In genomic region chr16:89841894-89842293, GRCm38 (mm10) we compare ENCODE assay signal across 16 mouse cellular contexts.
"Had no signal": no experiment of that assay in that cellular context is flagged by ENCODE, and none has a peak within 500 bp of the region (broad histone marks: within the 10 kb centered on the region; RNA-seq: fewer than 3 reads in every experiment).

No protein-coding gene starts in this region.

- H3K4me2 ChIP-seq: liver, embryonic 11.5 days; liver, embryonic 15.5 days; stomach, embryonic 15.5 days had no signal

- H3K9me3 ChIP-seq: limb, embryonic 10.5 days; liver, embryonic 15.5 days; stomach, embryonic 15.5 days had no signal

- H3K4me1 ChIP-seq: liver, embryonic 15.5 days; stomach, embryonic 15.5 days had no signal

- H3K27me3 ChIP-seq: liver, embryonic 15.5 days; stomach, embryonic 15.5 days had no signal

- H3K27ac ChIP-seq: left cerebral cortex, adult 2 months; limb, embryonic 10.5 days; liver, embryonic 15.5 days; stomach, embryonic 15.5 days had no signal

- H3K4me3 ChIP-seq: left cerebral cortex, adult 2 months; limb, embryonic 10.5 days; liver, embryonic 15.5 days; stomach, embryonic 15.5 days had no signal

- H3K36me3 ChIP-seq: liver, embryonic 15.5 days; stomach, embryonic 15.5 days had no signal

- ATAC-seq: intestine, postnatal 0 days; lung, postnatal 0 days had no signal

- DNase-seq: kidney, adult 8-10 months; kidney, postnatal 10 days; kidney, postnatal 4 days; lung, adult 2 months; lung, postnatal 36 days; retina, postnatal 1 day; right cerebral cortex, postnatal 4 days; thymus, adult 2 months; thymus, postnatal 25 days had no signal

- H3K9ac ChIP-seq: liver, embryonic 15.5 days; stomach, embryonic 15.5 days had no signal
